Mouse (Mus musculus): ENCODE data around the gene Fbxl3. TPM values are rescaled to one million over a fixed set of nuclear protein-coding genes. Genes with fewer than 3 reads are reported as not detected.

The Fbxl3 gene
- total and polyA plus RNA-seq, 3 experiments: 51.8 to 67.0 (median 59.7) TPM

- H3K9ac ChIP-seq (ENCODE audit: low read depth, low read length): no peak overlapping the region
- DNase-seq: no peak
- no peak overlapping the region for H3K4me3 ChIP-seq
- H3K27ac ChIP-seq: no peak overlapping the region
- H3K27me3 ChIP-seq (ENCODE audit: control insufficient read depth, insufficient read depth, low read length): no peaks in the 10 kb centered on the region
- no peaks in the 10 kb centered on the region for H3K79me2 ChIP-seq (replicated peaks; ENCODE audit: control insufficient read depth, insufficient read depth, low read length)
- 90% methylated on average over 4 of the region's 4 CpGs for WGBS
- TF ChIP-seq CTCF (IDR thresholded peaks at IDR 0.05) (no peak), EP300 (IDR thresholded peaks at IDR 0.05; ENCODE audit: insufficient read depth, low read depth, low read length) (no peak), POLR2A (IDR thresholded peaks at IDR 0.05; ENCODE audit: insufficient read depth, low read depth, low read length) (no peak)
- no peaks in the 10 kb centered on the region for H3K4me1 ChIP-seq (ENCODE audit: control insufficient read depth, insufficient read depth, low read length)
- intact Hi-C loops (cut with DNase I): no loop called here
- 0 out of 2 replicates have a peak, but pooled peaks cover 2% of the 10 kb centered on the region for H3K36me3 ChIP-seq (ENCODE audit: control insufficient read depth, insufficient read depth, low read length)
Observed at GRCm38 (mm10) chr14:103109971-103110370, 10.6 kb upstream of the Fbxl3 start.

- Histone ChIP-seq H3K79me2 (replicated peaks; ENCODE audit: control insufficient read depth, insufficient read depth, low read length) (no peaks in the 10 kb centered on the region), H3K27ac (no peak overlapping the region), H3K36me3 (ENCODE audit: control insufficient read depth, insufficient read depth, low read length) (no peaks in the 10 kb centered on the region), H3K4me1 (ENCODE audit: control insufficient read depth, insufficient read depth, low read length) (no peaks in the 10 kb centered on the region), H3K4me3 (no peak overlapping the region), H3K27me3 (ENCODE audit: control insufficient read depth, insufficient read depth, low read length) (no peaks in the 10 kb centered on the region), H3K9ac (ENCODE audit: low read depth, low read length) (no peak overlapping the region)
- TF ChIP-seq EP300 (IDR thresholded peaks at IDR 0.05; ENCODE audit: insufficient read depth, low read depth, low read length): no peak
- no peak for TF ChIP-seq CTCF (IDR thresholded peaks at IDR 0.05)
- TF ChIP-seq POLR2A (IDR thresholded peaks at IDR 0.05; ENCODE audit: insufficient read depth, low read depth, low read length): no peak
- no peak for DNase-seq
- intact Hi-C loops (cut with DNase I): no loop called here
- 97% methylated on average over 2 of the region's 2 CpGs for WGBS
Observed at GRCm38 (mm10) chr14:103106301-103106700, 6.9 kb upstream of the Fbxl3 start.

GRCm38 (mm10) chr14:103102731-103103335 lies 3.5 kb upstream of the Fbxl3 start:
- no peaks in the 10 kb centered on the region for H3K4me1 ChIP-seq (ENCODE audit: control insufficient read depth, insufficient read depth, low read length)
- H3K27me3 ChIP-seq (ENCODE audit: control insufficient read depth, insufficient read depth, low read length): no peaks in the 10 kb centered on the region
- TF ChIP-seq EP300 (IDR thresholded peaks at IDR 0.05; ENCODE audit: insufficient read depth, low read depth, low read length): no peak
- no peak for TF ChIP-seq CTCF (IDR thresholded peaks at IDR 0.05)
- TF ChIP-seq POLR2A (IDR thresholded peaks at IDR 0.05; ENCODE audit: insufficient read depth, low read depth, low read length): no peak
- DNase-seq: no peak
- no peak overlapping the region for H3K4me3 ChIP-seq
- peaks cover 3% of the 10 kb centered on the region; the same call in 1 of the 2 replicates for H3K36me3 ChIP-seq (ENCODE audit: control insufficient read depth, insufficient read depth, low read length)
- H3K27ac ChIP-seq: no peak overlapping the region
- peaks cover 3% of the 10 kb centered on the region; the same call in 1 of the 2 replicates for H3K79me2 ChIP-seq (replicated peaks; ENCODE audit: control insufficient read depth, insufficient read depth, low read length)
- intact Hi-C loops (cut with DNase I): no loop called here
- 80% methylated on average over 10 of the region's 10 CpGs for WGBS
- H3K9ac ChIP-seq (ENCODE audit: low read depth, low read length): no peak overlapping the region

GRCm38 (mm10) chr14:103102246-103102645 lies 2.9 kb upstream of the Fbxl3 start:
- Histone ChIP-seq H3K27ac (no peak overlapping the region), H3K79me2 (replicated peaks; ENCODE audit: control insufficient read depth, insufficient read depth, low read length) (peaks cover 4% of the 10 kb centered on the region; the same call in 1 of the 2 replicates), H3K9ac (ENCODE audit: low read depth, low read length) (no peak overlapping the region), H3K36me3 (ENCODE audit: control insufficient read depth, insufficient read depth, low read length) (peaks cover 6% of the 10 kb centered on the region), H3K4me1 (ENCODE audit: control insufficient read depth, insufficient read depth, low read length) (peaks cover 2% of the 10 kb centered on the region), H3K4me3 (no peak overlapping the region), H3K27me3 (ENCODE audit: control insufficient read depth, insufficient read depth, low read length) (no peaks in the 10 kb centered on the region)
- 67% methylated on average over 6 of the region's 6 CpGs for WGBS
- no peak for TF ChIP-seq CTCF (IDR thresholded peaks at IDR 0.05)
- no peak for TF ChIP-seq EP300 (IDR thresholded peaks at IDR 0.05; ENCODE audit: insufficient read depth, low read depth, low read length)
- TF ChIP-seq POLR2A (IDR thresholded peaks at IDR 0.05; ENCODE audit: insufficient read depth, low read depth, low read length): no peak
- intact Hi-C loops (cut with DNase I): no loop called here
- no peak for DNase-seq

- H3K36me3 ChIP-seq (ENCODE audit: control insufficient read depth, insufficient read depth, low read length): peaks cover 15% of the 10 kb centered on the region
- intact Hi-C loops (cut with DNase I): no loop called here
- H3K4me3 ChIP-seq: no peak overlapping the region
- H3K4me1 ChIP-seq (ENCODE audit: control insufficient read depth, insufficient read depth, low read length): peaks cover 7% of the 10 kb centered on the region
- no peak overlapping the region for H3K9ac ChIP-seq (ENCODE audit: low read depth, low read length)
- peaks cover 6% of the 10 kb centered on the region; the same call in 1 of the 2 replicates for H3K79me2 ChIP-seq (replicated peaks; ENCODE audit: control insufficient read depth, insufficient read depth, low read length)
- TF ChIP-seq POLR2A (IDR thresholded peaks at IDR 0.05; ENCODE audit: insufficient read depth, low read depth, low read length) (no peak), CTCF (IDR thresholded peaks at IDR 0.05) (no peak), EP300 (IDR thresholded peaks at IDR 0.05; ENCODE audit: insufficient read depth, low read depth, low read length) (no peak)
- DNase-seq: no peak
- H3K27me3 ChIP-seq (ENCODE audit: control insufficient read depth, insufficient read depth, low read length): no peaks in the 10 kb centered on the region
- no peak overlapping the region for H3K27ac ChIP-seq
- 78% methylated on average over 3 of the region's 3 CpGs for WGBS
Observed at GRCm38 (mm10) chr14:103101171-103101570, 1.8 kb upstream of the Fbxl3 start.

- 84% methylated on average over 13 of the region's 13 CpGs for WGBS
- H3K27ac ChIP-seq: peak overlapping the region; percentile 100
- H3K4me1 ChIP-seq (ENCODE audit: control insufficient read depth, insufficient read depth, low read length): peaks cover 11% of the 10 kb centered on the region
- no peak for DNase-seq
- intact Hi-C loops (cut with DNase I): no loop called here
- H3K4me3 ChIP-seq: peak overlapping the region; percentile 59
- no peaks in the 10 kb centered on the region for H3K27me3 ChIP-seq (ENCODE audit: control insufficient read depth, insufficient read depth, low read length)
- H3K9ac ChIP-seq (ENCODE audit: low read depth, low read length): no peak overlapping the region
- TF ChIP-seq CTCF (IDR thresholded peaks at IDR 0.05): no peak
- no peak for TF ChIP-seq EP300 (IDR thresholded peaks at IDR 0.05; ENCODE audit: insufficient read depth, low read depth, low read length)
- no peak for TF ChIP-seq POLR2A (IDR thresholded peaks at IDR 0.05; ENCODE audit: insufficient read depth, low read depth, low read length)
- H3K79me2 ChIP-seq (replicated peaks; ENCODE audit: control insufficient read depth, insufficient read depth, low read length): peaks cover 10% of the 10 kb centered on the region
- H3K36me3 ChIP-seq (ENCODE audit: control insufficient read depth, insufficient read depth, low read length): peaks cover 20% of the 10 kb centered on the region
Observed at GRCm38 (mm10) chr14:103100296-103100695, 930 bp upstream of the Fbxl3 start.
